Mouse (Mus musculus) heart, postnatal 14 days (tissue): ENCODE measurements around the gene Stk38. TPM values are rescaled to one million over a fixed set of nuclear protein-coding genes. Genes with fewer than 3 reads are reported as not detected.

Experiments
- DNase-seq, 2 experiments: peaks; one replicate each; pipeline ENCODE4 v3.0.0; 2021 to 2022
- intact Hi-C: fragments of 180-260 bp; cut with DNase I; formaldehyde crosslinking; loops from one replicate; pipeline ENCODE4 v1.15.1; 2025
- total RNA-seq, 2 experiments: library from RNA; stranded (reverse); gene quantifications; 2 replicates each; pipeline ENCODE4 v1.2.3; 2021

The Stk38 gene
- total RNA-seq, 2 experiments from 2014 or later: 47.6 to 48.8 TPM

DNA sequence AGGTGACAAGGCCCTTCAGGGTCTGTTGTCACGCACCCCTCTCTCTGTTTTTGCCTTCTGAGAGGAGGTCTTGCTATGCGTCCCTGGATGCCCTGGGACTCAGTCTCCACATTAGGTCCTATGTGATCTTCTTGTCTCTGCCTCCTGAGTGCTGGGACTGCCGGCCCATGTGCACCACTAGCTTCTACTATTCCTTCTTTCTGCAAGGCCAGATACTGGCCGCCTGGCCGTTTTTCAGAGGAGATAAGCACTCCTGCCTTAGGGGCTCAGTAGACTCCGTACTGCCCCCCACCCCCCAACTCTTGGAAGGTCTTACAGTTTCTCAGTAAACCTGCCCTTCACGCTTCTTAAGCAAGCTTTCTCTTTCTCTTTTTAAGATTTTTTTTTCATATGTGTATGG lies 71.7 kb downstream of the Stk38 start:
- intact Hi-C loops: no loop called here
- no peak for DNase-seq

DNA sequence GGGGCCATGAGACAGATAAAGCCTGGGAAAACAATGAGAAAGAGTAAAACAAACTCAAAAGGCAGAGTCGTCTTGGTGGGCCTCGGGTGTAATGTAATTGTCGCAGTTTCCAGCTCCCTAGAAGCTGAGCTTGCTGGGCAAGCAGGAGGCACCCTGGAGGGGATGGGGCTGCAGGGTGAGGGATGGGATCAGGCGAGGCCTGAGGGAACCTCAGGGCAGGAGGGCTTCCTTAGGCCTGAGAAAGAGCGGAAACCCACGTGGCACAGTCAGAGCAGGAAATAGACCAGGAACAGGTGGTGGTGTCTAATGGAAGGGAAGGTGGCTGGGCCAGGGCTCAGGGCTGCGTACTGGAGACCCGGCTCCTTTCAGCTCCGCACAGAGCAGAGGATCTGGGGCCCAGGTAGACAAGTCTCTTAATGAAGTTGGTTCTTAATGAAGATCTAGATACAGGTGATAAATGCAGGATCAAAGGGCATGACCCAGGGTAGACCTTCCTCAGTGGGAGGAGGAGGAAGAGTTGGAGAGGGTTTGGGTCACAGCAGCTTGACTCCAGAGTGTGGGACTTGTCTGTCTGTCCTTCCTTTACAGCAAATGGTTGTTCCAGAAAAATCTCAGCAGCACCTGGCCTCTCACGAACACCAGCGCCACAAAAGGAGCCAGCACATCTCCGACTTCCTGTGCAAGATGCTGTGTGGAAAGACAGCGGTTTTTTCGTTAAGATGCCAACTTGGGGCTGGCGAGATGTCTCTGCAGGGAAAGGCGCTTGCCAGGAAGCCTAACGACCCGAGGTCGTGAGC lies 73.5 kb downstream of the Stk38 start:
- no peak for DNase-seq
- intact Hi-C loops: no loop called here

DNA sequence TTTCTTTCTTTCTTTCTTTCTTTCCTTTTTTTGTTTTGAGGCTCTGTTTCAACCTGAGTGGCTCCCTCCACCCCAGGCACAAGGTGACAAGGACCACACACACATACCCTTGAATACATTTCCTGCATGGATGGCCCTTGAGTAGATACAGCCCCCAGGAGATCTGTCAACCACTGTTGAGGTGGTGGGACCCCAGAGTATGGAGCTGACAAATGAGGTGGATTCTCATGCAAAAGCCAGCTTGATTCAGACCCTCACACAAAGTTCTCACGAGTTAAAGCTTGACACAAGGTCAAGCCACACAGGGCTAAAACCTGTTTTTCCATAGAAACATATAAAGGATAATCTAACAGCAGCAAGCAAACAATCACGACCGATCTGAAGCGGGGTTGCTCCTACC lies 75.5 kb downstream of the Stk38 start:
- intact Hi-C loops: no loop called here
- no peak for DNase-seq

DNA sequence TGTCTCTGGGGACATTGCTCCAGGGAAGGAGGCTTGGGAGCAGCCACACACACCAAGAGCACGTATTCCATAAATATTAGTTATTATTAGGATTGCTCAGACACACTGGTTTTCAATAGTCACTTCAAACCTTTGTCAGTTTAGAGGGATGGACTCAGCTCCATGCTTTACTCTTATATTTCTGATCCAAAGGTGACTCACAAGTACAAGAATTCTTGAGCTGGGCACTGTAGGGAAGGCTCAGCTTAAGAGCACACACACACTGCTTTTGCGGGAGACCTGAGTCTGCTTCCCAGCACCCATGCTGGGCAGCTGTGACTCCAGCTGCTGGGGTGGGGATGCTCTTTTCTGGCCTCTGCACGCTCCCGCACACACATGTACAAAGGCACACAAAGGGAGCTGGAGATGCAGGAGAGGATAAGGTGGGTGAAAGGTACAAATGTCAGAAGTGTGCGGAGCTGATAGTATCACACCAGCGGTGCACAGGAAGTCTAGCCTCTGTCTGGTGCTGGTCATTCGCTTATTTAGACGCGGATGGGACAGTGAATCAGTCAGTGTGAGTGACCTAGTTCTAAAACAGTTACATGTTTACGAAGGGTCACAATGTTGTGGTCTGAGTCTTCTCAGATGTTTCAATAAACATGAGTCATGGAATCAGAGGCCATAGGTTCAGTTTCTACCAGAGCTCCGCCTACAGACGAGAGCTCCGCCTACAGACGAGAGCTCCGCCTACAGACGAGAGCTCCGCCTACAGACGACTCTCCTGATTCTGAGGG lies 76.2 kb downstream of the Stk38 start:
- DNase-seq: no peak
- intact Hi-C loops: no loop called here

DNA sequence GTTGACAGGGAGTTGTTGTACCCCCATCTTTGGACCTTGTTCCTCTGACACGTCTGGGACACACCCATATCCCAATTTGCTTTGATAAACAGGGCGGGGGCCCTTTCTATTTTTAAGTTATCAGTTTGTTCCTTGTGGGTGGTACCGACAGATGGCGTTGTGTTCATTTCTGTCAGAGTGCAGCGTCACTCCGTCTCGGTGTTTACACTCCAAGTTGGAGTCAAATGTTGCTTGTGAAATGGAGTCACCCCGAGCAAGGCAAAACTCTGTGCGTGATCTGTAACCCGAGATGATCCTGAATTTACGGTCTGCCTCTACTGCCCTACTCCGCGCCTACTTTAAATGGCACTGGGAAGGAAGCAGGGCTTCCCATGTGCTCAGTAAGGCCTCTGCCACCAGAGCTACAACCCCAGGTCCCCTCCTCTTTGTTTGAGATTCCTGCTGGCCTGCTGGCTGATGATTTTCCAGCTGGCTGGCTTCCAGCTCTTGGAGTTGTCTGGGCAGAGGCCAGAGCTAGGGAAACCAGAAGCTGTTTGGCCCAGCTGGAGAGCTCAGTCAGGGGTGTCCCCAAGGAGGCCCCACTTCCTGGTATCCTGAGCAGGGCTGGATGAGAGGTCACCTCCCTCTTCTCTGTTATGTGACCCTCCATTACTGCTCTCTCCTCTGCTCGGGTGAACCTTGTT lies 77.3 kb downstream of the Stk38 start:
- intact Hi-C loops: no loop called here
- peak; percentile 94 to 98 for DNase-seq

DNA sequence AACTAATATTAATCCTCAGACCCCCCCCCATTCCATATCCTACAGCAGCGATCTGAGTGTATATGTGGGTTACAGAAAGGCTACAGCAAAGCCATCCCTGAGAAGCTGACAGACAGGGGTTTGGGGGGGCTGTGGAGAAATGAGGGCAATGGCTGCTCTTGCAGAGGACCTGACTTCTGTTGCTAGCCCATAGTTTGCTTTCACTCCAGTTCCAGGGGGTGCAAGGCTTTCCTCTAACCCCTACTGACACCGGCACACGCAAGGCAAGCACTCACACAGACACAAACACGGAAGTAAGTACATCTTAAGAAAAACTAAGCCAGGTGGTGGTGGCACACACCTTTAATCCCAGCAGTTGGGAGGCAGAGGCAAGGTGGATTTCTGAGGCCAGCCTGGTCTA lies 78.4 kb downstream of the Stk38 start:
- intact Hi-C loops: loop anchor here (5.0 kb wide), 1 partner anchor 93 kb away; no protein-coding TSS in a partner anchor

DNA sequence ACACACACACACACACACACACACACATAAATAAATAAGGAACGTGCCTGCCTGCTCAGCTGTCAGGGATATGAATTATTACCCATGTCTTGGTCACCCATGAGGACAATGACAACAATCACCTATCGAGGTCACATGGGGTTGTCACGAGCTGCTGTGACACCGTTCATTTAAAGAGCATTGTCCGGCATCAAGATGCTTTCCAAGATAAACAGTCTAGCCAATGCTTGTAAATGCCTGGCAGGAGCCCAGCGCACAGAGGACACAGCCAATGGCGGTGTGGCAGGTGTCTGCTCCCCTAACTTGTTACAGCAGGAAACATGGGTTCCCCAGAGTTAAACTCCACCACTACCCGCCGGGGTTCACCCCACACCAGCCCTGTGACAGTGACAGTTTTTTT lies 79.8 kb downstream of the Stk38 start:
- intact Hi-C loops: loop anchor here (5.0 kb wide), 1 partner anchor 94 kb away; no protein-coding TSS in a partner anchor
- peak; percentile 32 to 40 for DNase-seq

More for the DNA sequence above, 78.4 kb downstream of the Stk38 start:
- DNase-seq: no peak

DNA sequence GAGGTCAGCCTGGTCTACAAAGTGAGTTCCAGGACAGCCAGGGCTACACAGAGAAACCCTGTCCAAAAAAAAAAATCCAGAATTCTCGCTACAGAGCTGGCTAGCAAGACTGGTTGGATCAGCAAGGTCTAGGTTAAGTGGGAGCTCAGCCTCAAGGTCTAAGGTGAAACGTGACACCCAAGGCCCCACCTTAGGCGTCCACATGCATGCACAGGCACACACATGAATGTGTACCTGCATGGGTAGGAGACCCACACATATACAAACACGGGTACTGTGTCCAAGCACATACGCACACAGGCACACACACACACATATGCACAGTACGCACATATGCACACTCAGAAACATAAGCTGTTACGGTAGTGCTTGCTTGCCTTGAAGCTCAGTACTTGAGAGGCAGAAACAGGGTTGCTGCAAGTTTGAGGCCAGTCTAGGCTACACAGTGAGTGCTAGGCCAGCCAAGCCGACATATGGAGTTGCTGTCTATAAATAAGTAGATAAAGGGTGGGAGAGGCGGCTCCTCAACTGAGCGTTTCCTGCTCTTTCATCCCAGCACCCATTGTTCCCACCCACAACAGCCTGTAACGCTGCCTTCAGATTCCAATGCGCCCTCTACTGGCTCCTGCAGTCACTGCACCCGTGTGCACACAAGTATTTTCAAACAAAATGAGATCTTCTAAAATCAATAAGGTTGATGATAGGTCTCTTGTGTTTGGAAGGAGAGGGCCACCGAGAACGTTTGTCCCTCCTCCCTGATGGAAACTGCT lies 80.7 kb downstream of the Stk38 start:
- intact Hi-C loops: loop anchor here (1.0 to 5.0 kb wide), 5 partner anchors 22 to 236 kb away; partner anchors contain the start of gene Mapk14
- DNase-seq: peak; percentile 53 to 68

DNA sequence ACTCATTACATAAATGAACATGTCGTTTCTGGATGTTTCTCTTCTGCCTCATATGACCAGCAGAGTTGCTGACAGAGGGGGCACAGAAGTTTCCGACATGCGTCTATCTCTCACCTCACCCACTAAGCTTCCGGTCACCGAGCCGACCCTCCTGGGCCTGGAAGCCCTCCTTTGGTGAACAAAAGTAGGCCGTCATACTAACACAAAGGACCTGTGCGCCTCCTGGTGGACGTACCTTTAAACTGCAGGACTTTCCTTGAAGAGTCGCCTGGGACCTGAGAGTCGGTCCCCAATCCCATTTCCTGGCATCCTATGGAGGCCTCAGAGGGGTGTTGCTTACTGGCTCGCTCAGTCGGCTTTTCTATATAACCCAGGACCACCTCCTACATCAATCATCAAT lies 81.4 kb downstream of the Stk38 start:
- DNase-seq: peak; percentile 79 to 87
- intact Hi-C loops: loop anchor here (1.0 to 5.0 kb wide), 4 partner anchors 22 to 235 kb away; partner anchors contain the start of gene Mapk14

DNA sequence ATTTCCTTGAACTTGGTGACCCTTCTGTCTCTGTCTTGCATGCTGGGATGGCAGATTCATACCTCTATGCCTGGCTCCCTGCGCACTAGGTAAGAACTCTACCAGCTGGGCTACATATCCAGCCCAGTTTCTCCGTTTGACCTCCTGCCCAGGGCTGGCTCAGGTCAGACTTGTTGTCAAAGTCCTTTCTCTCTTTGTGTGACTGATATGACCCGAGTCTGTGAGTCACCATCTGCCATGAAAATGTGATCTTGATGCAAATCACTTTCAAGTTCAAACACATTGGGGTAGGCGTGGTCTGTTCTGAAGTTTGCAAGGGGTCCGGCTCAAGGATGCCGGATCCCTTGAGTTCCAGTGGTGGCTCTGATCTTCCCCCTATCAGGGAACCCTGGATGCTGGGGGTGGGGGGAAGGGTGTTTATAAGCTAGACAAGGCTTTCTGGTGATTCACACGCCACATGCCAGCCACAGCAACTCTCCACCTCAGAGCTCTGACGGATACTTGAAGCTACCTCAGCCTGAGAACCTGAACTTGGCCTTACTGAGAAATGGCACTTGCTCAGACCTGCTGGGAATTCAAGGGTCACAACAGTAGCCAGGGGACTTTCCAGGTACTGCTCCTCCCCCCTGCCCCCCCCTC lies 82.7 kb downstream of the Stk38 start:
- intact Hi-C loops: loop anchor here (5.0 kb wide), 1 partner anchor 97 kb away; no protein-coding TSS in a partner anchor
- DNase-seq: no peak

DNA sequence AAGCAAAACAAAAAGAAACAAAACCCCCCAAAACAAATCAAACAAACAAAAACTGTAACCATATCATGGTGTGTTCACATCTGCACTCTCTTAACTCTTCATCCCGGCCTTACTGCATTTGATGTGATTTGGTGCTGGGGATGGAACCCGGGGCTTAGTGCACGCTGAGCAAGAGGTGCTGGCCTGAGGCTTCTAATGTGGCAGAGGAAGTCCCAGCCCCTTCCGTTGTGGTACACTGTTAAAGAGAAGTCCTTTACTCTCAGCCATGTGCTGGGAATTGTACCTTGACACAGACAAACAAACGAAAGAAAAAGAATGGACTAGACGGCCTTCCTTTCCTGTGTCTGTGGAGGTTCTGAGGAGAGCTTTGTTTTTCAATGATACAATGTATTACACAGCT lies 85.7 kb downstream of the Stk38 start:
- DNase-seq: no peak
- intact Hi-C loops: no loop called here

DNA sequence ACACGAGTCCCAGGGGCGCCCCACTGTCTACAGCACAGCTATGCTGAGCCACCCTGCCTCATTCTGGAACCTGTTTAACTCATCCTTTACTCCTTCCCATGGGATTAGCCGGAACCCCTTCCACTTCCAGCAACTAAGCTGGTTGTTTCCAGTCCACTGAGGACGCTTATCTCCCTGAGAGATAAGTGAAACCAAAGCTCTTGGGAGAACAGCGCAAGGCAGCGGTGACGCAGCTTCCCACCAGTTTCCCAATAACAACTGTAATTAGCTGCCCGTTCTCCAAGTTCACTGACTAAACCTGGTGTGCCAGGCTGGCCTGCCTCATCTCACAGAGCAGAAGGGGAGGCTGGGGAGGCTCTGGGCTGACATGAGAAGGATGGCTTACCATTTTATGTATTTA lies 86.7 kb downstream of the Stk38 start:
- intact Hi-C loops: no loop called here
- DNase-seq: no peak

Other genes with a start within 250 kb of the Stk38 start
- under 1 TPM; 0.17 to 0.33 TPM for gene Mapk13, start 238.7 kb downstream of the Stk38 start, total RNA-seq
- gene Brpf3, start 206.9 kb downstream of the Stk38 start, total RNA-seq: 10 to 100 TPM; 17.2 to 18.5 TPM
- gene Pnpla1, start 149.6 kb downstream of the Stk38 start, total RNA-seq: not detected
- under 1 TPM; 0.07 TPM for gene 4930539E08Rik, start 92.7 kb downstream of the Stk38 start, total RNA-seq
- gene Pxt1, start 64.2 kb downstream of the Stk38 start, total RNA-seq: under 1 TPM; 0.36 to 0.44 TPM
- 10 to 100 TPM; 59.5 to 62.6 TPM for gene Kctd20, start 56.0 kb downstream of the Stk38 start, total RNA-seq
- 100 to 1,000 TPM in 1 of 2 experiments, 10 to 100 TPM in 1; 99.7 to 120 TPM for gene Srsf3, start 24.6 kb upstream of the Stk38 start, total RNA-seq
- 100 to 1,000 TPM; 105 to 121 TPM for gene Cdkn1a, start 83.0 kb upstream of the Stk38 start, total RNA-seq
- gene Rab44, start 106.2 kb upstream of the Stk38 start, total RNA-seq: under 1 TPM; 0.73 to 0.76 TPM
- 1 to 10 TPM; 2.3 to 3.9 TPM for gene Cpne5, start 230.2 kb upstream of the Stk38 start, total RNA-seq